Mouse (Mus musculus) limb, embryonic 13.5 days (tissue): ENCODE results near the gene Dusp9. TPM values are rescaled to one million over a fixed set of nuclear protein-coding genes. Genes with fewer than 3 reads are reported as not detected.

Experiments used
- polyA plus RNA-seq: library from polyadenylated mRNA; unstranded; fragments of >200 nt; fragmentation: Nextera tagmentation; extraction: Ambion mirVana; gene quantifications from 2 replicates; pipeline ENCODE4 v1.2.1, GENCODE M21; 2015

The Dusp9 gene
- polyA plus RNA-seq, 1 experiment from 2014 or later = 22.6 TPM

Other genes starting within 250 kb of the Dusp9 start
- gene Gm18336, start 240.7 kb upstream of the Dusp9 start, polyA plus RNA-seq = not detected in 2 replicates
- 0.27 and 0.37 TPM in 2 replicates for gene Zfp92, start 228.3 kb upstream of the Dusp9 start, polyA plus RNA-seq
- gene Trex2, start 204.1 kb upstream of the Dusp9 start, polyA plus RNA-seq = not detected in 2 replicates
- gene Haus7, start 180.4 kb upstream of the Dusp9 start, polyA plus RNA-seq = 77.0 and 85.2 TPM in 2 replicates
- 67.7 and 68.8 TPM in 2 replicates for gene Bgn, start 155.8 kb upstream of the Dusp9 start, polyA plus RNA-seq
- 0.24 and 0.31 TPM in 2 replicates for gene Atp2b3, start 136.3 kb upstream of the Dusp9 start, polyA plus RNA-seq
- 21.7 TPM in 2 replicates for gene Pnck, start 20.7 kb downstream of the Dusp9 start, polyA plus RNA-seq
- gene Slc6a8, start 33.7 kb downstream of the Dusp9 start, polyA plus RNA-seq = 8.3 and 8.8 TPM in 2 replicates
- gene Bcap31, start 76.8 kb downstream of the Dusp9 start, polyA plus RNA-seq = 211 and 215 TPM in 2 replicates
- gene Abcd1, start 77.2 kb downstream of the Dusp9 start, polyA plus RNA-seq = 16.1 and 17.1 TPM in 2 replicates
- 0.37 and 0.48 TPM in 2 replicates for gene Plxnb3, start 117.7 kb downstream of the Dusp9 start, polyA plus RNA-seq
- 23.8 and 25.7 TPM in 2 replicates for gene Srpk3, start 135.0 kb downstream of the Dusp9 start, polyA plus RNA-seq
- 200 and 206 TPM in 2 replicates for gene Idh3g, start 147.5 kb downstream of the Dusp9 start, polyA plus RNA-seq
- 182 TPM in 2 replicates for gene Ssr4, start 147.6 kb downstream of the Dusp9 start, polyA plus RNA-seq
- gene Pdzd4, start 185.6 kb downstream of the Dusp9 start, polyA plus RNA-seq = 1.2 and 1.6 TPM in 2 replicates